Mouse (Mus musculus) brain, adult 2 months (tissue): ENCODE measurements around the gene Ccdc134.
A peak's percentile ranks its signal among the peaks of the same experiment; 100 is the strongest.
"Not testable (repeated sequence)": the region's sequence is repeated elsewhere in the genome, so short reads cannot be mapped to it uniquely, and the experiment has no call there.

Experiments
- DNase-seq: peaks from one replicate; pipeline ENCODE4 v3.0.0; 2011; ENCODE audit warnings: low read depth, low spot score

Gene Ccdc134

DNA sequence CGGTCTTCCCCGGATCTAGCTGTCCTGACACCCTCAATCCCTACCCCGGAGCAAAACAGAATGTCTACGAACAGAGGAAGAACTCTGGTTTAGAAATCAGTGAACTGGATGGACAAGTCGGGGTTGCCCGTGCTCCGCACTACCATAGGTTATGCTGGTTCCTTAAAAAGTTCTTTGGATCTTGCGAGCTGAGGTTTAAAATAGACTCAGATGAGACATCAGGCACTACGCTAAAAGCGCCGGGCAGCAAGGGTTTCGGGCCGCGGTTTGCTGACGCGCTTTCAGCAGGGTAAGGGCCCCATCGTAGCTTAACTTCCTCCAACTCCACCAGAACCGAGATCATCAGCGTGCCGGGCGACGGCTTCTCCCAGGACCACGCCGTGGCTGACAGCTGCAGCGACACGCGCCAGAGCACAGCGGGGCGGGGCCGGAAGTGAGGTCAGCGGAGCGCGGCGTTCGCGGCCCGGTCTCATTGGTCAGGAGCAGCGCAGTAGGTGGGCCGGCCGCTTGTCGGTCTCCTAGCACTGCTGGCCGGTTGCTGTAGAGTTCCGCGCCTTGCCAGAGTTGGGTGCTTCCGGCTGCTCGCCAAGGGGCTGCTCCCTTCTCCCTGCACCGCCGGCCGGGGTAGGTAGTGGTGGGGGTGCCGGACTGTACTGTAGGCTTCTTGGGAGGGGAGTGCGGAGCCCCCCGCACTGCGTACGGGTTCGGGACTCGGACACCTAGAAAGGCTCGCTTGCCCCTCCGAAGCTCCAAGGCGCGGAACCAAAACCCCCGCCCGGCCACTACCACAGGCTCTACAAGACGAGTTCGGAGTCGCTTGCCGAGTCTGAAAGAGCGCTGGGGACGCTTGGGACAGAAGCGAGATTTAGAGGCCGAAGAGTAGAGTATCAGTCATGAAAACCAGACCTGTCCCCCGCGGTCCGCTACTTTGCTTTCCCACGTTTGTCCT, at the start of gene Ccdc134:
Gene Ccdc134, plus strand, starts transcription at position 497 of the 949 bp plus-strand sequence.
- peak; percentile 97 for DNase-seq

DNA sequence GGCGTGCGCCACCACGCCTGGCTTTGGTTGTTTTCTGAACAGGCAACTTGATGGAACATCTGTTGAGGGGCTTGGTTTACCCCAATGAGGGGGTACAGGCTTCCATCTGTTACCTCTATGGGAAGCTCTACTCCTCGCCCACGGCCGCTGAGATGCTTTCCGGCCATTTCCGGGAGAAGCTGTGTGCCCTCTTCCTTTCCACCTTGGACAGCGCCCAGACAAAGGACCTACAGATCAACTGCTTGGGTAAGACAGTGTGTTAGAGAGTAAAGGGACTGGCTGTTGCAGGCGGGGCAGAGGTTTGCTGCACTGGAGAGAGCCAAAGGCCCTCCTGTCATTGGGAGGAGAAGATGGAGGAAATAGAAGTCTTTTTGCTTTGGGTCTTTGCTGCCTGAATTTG, 47.8 kb upstream of the Ccdc134 start:
- DNase-seq: no peak

DNA sequence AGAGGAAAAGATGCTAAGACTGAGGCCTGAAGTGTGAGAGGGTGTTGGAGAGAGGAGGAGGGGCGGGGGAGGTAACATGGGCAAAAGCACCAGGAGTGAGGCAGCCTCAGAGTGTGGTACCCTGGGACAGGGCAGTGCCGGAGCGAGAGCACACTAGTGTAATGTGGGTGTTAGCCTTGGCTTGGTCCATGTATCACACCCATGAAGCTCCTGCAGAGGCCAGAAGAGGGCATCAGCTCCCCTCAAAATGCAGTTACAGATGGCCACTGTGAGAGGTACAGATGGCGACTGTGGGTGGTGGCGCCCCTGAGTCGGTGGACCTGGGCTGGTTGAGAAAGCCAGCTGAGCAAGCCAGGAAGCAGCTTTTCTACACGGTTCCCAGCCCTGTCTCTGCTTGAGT, 46.6 kb upstream of the Ccdc134 start:
- peak; percentile 95 for DNase-seq

DNA sequence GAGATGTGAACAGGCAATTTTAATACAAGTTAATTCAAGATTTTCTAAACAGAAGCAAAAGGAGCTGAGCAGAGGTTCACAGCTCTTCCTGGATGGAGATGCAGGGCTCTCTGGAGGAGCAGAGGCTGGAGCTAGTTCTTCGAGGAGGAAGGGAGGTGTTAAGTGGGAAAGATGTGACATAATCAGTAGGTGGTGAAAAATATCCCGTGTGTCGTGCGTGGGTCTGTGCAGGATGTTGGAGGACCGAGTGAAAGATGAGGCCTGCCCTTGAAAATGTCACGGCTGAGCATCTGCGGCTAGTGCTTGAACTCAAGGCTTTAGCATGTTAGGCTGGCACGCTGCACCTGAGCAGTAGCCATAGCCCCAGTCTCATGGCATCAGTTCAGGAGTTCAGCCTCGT, 42.1 kb upstream of the Ccdc134 start:
- DNase-seq: peak; percentile 85

DNA sequence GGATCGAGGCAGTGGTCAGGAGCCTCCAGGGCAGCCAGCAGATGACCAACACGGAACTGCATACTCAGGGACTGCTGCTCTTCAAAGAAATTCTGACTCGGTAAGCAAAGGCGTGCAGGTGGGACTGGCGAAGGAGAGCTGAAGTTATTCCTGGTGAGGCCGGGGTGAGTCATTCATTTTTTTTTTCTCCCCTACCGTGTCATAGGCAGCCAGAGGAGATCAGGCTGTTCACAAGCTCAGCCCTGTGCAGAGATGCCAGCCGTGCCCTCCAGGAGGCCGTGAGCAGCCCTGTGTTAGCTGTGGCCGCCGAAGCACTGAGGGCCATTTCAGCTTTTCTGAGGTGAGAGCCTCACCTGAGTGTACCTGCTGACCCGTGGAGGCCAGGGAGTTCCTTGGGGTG, 41.6 kb upstream of the Ccdc134 start:
- peak; percentile 86 for DNase-seq

DNA sequence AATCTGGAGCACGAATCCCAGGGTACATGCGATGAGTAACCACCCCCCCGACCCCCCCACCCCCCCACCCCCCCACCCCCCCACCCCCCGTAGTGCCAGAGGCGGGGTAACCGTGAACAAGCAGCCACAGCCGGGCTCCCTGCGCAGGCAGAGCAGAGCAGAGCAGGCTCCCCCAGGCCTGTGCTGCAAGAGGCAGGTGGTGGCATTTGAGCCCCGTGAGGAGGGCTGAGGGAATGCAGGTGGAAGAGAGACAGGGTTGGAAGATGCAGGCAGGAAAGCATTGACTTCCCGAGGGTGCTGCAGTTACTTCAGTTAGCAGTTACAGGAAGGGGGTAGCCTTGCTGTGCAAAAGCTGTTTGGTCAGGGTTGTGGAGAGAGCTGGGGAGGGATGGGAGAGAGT, 40.5 kb upstream of the Ccdc134 start:
- peak; percentile 83 for DNase-seq

DNA sequence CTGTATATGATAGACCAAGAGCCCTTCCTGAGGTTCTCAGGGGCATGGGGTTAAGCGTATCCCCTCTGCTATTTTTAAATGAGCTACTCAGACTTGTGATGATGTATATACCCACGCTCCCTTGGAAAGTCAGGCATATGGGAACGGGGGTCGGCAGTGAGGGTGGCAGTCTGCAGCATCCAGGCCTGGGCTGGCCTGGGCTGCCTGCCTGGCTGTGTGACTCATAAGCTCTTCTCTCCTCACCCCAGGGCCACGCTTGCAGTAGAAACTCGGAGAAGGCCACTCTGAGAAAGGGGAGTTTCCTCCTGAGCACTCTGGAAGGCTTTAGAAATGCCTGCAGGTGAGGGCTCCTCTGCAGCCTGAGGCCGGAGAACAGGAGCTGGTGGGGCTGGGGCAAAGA, 36.7 kb upstream of the Ccdc134 start:
- peak; percentile 72 for DNase-seq

DNA sequence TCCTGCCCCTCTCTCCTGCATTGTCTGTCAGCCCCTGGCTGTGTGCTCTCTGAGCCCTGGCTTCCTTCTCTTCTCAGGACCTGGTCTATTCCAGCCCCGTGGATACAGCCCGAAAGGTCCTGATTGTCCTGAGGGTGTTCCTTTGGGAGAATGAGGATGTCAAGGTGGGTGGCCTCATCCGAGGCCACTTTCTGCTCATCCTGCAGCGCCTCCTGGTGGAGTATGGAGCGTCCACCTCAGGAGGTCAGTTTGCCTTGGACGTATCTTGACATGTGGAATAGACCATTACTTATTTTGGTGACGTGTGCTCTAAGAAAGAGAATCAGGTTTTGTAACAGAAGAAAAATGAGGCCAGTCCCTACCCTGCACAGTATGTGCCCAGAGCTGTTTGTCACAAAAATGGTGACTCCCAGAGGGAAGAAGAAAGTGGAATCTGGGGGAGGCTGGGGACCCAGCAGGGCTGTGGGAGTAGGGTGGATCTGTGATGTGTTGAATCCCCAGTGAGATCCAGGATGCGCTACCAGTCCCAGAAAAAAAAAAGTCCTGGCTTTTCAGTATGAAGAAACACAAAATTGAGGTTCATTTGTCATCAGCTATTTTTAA, 20.7 kb upstream of the Ccdc134 start:
- peak; percentile 85 for DNase-seq

DNA sequence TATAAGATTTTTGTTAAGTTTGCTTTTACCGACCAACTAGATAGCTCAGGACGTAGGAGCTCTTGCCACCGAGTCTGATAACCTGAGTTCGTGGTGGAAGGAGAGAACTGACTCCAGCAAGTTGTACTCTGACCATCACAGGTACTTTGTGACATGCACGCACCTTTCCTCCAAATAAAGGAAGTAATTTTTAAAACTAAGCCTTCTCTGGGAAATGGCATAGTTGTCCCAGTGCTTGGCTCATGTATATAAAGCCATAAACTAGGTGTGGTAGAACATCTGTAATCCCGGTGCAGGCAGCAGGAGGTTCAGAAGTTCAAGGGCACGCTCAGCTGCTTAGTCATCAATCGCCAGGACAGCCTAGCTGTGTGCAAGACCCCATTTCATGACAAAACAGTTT, 7.2 kb upstream of the Ccdc134 start:
- DNase-seq: no peak

DNA sequence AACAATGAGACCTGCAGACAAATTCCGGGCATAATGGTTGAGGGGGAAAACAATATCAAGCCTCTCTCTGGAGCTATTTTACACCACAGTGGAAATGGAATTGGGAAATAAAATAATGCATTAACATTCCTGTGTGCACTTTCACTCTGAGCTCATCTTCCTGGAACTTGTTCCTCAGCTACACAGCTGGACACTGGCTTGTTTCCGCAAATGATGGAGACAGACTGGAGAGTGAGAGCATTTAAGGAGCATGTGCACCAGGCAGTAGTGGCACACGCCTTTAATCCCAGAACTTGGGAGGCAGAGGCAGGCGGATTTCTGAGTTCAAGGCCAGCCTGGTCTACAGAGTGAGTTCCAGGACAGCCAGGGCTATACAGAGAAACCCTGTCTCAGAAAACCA, 1.0 kb upstream of the Ccdc134 start:
- not testable (repeated sequence) for DNase-seq

DNA sequence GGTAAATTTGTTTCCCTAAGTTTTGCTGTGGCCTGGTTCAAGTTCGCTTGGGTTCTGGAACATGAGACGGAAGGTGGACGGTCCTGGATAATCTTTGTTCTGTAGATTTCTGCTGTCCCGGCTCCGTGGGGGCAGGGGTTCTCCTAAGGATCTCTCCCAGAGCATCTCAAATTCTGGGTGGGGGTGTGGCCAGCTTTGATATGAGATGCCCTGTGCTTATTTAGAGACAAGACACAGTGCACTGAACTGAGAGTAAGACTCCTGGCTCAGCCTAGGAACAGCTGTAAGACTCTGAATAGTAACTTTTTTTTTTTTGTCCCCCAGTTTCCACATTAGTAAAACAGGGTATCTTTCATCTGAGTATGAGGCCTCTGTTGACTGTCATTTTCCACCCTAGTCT, 676 bp downstream of the Ccdc134 start:
- no peak for DNase-seq

DNA sequence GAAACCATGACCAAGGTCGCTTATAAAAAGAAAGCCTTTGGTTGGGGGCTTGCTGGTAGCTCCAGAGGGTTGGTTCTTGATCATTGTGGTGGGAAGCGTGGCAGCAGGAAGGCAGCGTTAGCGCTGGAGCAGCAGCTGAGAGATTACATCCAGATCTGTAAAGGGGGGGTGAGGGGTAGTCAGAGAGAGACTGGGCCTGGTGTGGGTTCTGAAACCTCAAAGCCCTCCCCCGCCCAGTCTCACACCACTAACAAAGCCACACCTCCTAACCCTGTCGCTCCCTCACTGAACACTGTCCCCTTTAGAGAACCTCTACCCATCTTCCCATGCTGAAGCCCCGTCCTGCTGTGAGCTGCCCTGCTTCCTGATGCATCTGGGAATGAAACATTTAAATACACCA, 2.9 kb downstream of the Ccdc134 start:
- no peak for DNase-seq

DNA sequence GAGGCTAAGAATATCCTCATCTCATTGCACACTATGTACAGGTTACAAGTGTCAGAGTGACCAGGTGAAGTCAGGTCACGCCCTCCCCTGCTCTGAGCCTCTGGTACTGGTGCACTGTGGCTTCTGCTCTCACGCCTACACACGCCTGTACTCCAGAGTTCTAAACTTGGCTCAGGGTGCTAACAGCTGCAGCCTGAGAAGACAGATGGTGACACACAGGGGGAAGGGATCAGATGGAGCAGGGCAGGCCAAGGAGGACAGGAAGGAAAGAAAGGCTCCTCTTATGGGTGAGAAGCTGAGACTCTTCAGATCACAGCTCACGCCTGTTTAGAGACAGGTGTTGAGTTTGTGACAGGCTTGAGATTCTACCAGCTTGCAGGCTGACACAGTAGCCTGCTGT, 7.7 kb downstream of the Ccdc134 start:
- peak; percentile 84 for DNase-seq

DNA sequence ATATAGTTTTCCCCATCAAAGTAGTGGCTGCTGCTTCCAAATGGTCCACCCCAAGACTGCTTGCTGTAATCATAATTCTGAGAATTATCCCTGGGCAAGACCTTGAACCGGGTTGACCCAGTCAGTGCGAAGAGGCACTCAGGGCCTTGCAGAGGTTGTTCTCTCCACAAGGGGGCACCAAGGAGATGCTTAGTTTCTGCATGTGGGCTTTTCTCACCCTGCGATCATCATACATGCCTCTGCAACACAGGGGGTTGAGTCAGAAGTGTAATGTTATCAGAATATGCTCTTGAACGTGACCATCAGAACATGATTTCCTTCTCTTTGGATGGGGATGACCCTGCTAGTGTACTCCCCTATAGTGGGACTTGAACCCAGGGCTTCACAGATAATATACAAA, 10.8 kb downstream of the Ccdc134 start:
- peak; percentile 84 for DNase-seq

DNA sequence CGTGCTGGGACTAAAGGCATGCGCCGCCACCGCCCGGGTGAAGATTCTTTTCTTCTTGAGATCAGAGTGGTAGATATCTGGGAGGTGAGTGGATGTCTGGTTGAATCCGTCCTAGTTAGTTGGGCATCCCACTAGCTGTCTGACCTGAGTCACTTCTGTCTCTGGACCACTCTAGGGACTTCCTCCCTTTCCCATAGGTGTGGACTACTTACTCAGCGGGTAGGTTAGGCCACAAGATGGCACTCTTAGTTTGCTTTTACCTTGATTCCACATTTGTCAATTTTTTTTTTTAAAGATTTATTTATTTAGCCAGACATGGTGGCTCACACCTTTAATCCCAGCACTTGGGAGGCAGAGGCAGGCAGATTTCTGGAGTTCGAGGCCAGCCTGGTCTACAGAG, 11.5 kb downstream of the Ccdc134 start:
- peak; percentile 60 for DNase-seq

DNA sequence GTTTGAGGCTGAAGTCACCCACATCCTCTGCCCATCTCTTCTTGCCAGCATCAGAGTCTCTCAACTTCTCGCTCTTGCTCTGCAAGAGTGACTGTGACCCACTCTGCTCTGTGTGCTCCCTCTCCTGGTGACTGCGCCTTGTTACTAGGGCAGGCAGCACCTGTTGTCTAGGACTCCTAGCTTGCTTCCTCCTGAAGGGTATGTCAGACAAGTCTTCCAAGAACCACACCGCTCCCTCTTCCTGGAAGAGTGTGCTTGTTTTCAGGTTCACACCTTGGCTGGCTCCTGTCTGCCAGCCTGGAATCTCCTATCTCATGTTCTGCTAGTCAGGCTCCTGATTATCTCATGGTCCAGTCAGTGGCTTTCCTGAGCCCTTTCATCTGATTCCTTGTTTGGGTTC, 12.6 kb downstream of the Ccdc134 start:
- DNase-seq: no peak

DNA sequence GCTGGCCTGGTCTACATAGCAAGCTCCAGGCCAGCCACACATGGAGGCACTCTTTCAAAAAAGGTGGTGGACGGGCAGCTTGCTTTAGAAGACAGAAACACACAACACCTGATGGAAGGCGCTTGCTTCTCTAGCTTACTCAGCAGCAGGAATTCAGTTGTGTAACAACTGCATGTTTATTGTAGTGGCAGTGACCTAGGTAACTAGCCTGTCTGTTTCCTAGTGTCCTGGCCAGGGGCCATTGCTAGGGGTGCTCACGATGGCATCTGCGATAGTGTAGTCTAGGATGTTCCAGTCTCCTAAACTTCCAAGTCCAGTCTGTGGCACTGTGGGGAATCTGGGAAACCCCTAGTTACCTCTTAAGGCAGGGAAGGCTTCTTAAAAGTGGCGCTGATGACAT, 16.4 kb downstream of the Ccdc134 start:
- no peak for DNase-seq

DNA sequence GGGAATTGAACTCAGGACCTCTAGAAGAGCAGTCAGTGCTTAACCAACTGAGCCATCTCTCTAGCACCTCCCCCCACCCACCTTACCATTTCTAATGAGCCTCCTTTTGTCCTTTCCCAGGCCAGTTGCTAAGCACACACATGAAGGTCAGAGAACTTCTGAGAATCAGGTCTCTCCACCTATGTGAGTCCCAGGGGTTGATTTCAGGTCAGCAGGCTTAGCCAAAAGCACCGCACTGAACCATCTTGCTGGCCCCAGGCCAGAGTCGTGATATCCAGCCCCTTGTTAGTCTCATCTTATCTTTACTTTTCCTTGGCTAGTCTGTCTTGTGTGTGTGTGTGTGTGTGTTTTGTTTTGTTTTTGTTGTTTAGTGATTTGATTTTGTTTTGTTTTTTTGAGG, 17.7 kb downstream of the Ccdc134 start:
- no peak for DNase-seq

DNA sequence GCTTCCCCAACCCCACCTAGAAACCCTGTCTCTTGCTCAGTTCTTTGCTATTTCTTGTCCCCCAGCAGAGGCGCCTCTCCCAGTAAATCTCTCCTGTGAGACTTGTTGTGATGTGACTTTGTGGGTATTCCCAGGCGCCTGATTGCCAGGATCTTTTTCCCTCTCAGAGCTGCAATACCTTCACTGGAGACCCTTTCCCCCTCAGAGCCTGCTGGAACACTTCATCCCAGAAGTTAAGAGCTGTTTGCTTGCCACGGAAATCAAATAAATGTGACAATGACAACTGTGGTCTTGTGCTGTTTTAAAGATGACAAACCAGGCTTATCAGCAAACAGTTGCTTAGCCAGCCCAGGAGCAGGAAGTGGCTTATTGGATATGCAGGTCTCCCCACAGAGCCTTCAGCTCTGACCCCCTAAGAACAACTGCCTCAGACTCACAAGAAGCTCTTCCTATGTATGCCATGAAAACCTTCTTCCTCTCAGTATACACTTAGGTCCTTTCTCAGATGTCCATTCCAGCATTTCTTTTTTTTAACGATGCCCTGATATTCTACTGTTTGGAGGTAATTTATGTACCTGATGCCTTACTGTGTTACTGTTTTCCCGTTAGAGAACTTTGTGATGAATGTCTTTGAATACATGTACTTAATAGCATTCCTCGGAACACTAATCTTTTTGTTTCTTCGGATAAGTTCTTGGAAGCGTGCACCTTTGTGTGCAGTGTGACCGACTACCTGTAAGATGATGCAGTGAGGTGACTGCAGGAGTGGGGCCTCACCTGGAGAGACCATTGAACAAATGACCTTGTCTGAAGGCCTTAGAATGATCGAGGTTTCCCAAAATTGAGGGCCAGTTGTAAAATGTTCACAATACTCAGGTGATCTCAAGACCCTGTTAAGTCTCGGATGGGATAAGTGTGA, 18.4 kb downstream of the Ccdc134 start:
- DNase-seq: no peak

DNA sequence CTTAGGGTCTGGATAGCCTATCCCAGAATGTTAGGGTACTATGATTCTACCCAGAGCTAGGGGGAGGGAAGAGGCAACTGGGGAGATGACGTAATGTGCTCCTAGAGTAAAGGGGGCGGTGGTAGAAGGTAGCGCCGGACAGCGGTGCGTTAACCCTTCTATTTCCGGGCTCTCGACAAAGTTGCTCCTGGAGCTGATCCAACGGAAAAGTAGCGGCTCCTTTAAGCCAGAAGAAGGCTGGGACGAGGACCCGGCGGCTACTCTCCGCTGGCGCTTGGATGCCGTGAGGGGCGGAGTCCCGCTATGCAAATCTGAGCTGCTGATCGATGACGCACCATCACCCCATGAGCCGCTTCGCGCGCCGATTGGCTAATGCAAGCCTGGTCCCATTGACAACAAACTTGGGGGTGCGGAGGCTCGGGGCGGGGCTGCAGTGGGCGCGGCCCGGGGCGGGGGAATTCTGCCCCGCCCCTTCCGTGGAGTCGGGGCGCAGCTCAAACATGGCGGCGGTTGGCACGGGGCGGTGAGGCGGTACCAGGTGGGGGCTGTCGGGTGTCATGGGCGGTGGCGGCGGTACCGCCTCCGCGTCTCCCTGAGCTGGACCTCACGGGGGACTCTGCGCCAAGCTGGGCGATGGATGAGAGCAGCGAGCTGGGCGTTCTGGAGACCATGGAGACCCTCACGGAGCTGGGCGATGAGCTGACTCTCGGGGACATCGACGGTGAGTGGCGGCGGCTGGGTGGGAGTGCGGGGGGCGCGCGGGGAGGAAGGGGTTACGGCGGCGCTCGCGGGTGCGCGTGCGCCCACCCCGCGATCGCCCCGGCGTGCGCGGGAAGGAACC, 19.3 kb downstream of the Ccdc134 start, which contains the start of gene Srebf2:
Gene Srebf2, plus strand, starts transcription at position 412 of the 841 bp plus-strand sequence.
- peak; percentile 100 for DNase-seq

DNA sequence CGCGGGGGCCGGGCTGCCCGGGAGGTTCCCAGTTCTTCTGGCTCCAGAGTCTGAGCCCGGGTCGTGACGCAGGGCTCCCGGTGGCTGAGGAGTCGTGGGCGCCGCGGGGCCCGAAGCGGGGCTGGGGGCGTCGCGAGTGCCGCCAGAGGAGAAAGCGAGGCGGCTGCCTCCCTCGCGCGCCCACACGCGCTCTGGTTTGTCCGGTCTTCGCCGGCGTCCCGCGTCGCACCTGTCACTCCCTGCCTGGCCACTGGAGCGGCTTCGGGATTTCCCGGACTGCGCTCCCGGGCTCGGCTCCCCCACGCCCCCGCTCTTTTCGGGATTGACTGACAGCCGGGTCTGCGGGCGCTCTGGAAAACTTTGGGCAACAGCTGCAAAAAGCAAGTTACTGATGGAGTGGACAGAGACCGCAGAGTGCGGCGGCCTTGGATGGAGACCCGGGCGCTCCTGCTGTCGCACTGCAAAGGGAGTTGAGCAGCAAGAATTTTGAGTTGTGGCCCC, 19.9 kb downstream of the Ccdc134 start:
- peak; percentile 66 for DNase-seq
